ENCODE assay signal across 8 mouse cellular contexts in genomic region chrX:99291423-99291963, GRCm38 (mm10).
DNase-seq lines count a peak whose midpoint lies in the region; ATAC-seq and TF ChIP-seq lines count a peak whose summit lies in the region.

No protein-coding gene starts in this region.

- no peaks in the 10 kb centered on the region; the same call in 1 of the 2 replicates for H3K27me3 ChIP-seq in hindbrain, postnatal 0 days (ENCODE audit: insufficient read depth, low read length)
- H3K27me3 ChIP-seq in liver, embryonic 12.5 days (replicated peaks), result peaks cover 61% of the 10 kb centered on the region
- no peaks in the 10 kb centered on the region for H3K27me3 ChIP-seq in stomach, embryonic 14.5 days (ENCODE audit: control insufficient read depth, insufficient read depth, low read length)

- H3K4me3 ChIP-seq in gastrocnemius, adult 2 months, result no peak overlapping the region
- H3K4me3 ChIP-seq in hindbrain, postnatal 0 days (ENCODE audit: low read length), result no peak overlapping the region
- no peak overlapping the region for H3K4me3 ChIP-seq in liver, embryonic 12.5 days
- H3K4me3 ChIP-seq in stomach, embryonic 14.5 days (ENCODE audit: low read depth, low read length), result no peak overlapping the region

- intact Hi-C loops in gastrocnemius, adult 2 months (cut with DNase I), result loop anchor here (5.0 kb wide), 1 partner anchor 154 kb away; the partner anchor contains the start of gene Efnb1

- no peak for TF ChIP-seq CTCF in gastrocnemius, adult 2 months (IDR thresholded peaks at IDR 0.05)
- TF ChIP-seq CTCF in hindbrain, postnatal 0 days (IDR thresholded peaks at IDR 0.05; ENCODE audit: low read depth), result no peak

- no peaks in the 10 kb centered on the region for H3K4me1 ChIP-seq in hindbrain, postnatal 0 days (ENCODE audit: insufficient read depth, low read length)
- H3K4me1 ChIP-seq in liver, embryonic 12.5 days, result peaks cover 18% of the 10 kb centered on the region; the same call in 1 of the 2 replicates
- H3K4me1 ChIP-seq in stomach, embryonic 14.5 days (ENCODE audit: control insufficient read depth, insufficient read depth, low read length), result peaks cover 5% of the 10 kb centered on the region; the same call in 1 of the 2 replicates

- peak; percentile 15 to 40 for DNase-seq in cerebellum, postnatal 14 days
- no peak for DNase-seq in cerebellum, adult 8-10 months
- DNase-seq in gastrocnemius, adult 2 months, result peak; percentile 58
- peak; percentile 27 for DNase-seq in hindbrain, postnatal 0 days (ENCODE audit: low spot score)
- no peak for DNase-seq in right cerebral cortex, postnatal 10 days (ENCODE audit: low spot score in 2 of 2)
- no peak for DNase-seq in right cerebral cortex, postnatal 36 days (ENCODE audit: low spot score in 2 of 2)

- no peak overlapping the region for H3K4me2 ChIP-seq in hindbrain, postnatal 0 days (ENCODE audit: low read depth, low read length)
- H3K4me2 ChIP-seq in liver, embryonic 12.5 days, result no peak overlapping the region
- no peak overlapping the region for H3K4me2 ChIP-seq in stomach, embryonic 14.5 days (replicated peaks; ENCODE audit: low read depth, low read length)

- ATAC-seq in hindbrain, postnatal 0 days, result peak; percentile 43; the same call in 1 of the 2 replicates
- ATAC-seq in liver, embryonic 12.5 days, result peak; percentile 49
- ATAC-seq in stomach, embryonic 14.5 days (ENCODE audit: insufficient number of reproducible peaks, insufficient read depth, low FRiP score, low read depth), result peak; percentile 78

- H3K9me3 ChIP-seq in hindbrain, postnatal 0 days (ENCODE audit: low read length), result no peaks in the 10 kb centered on the region
- H3K9me3 ChIP-seq in liver, embryonic 12.5 days (replicated peaks), result no peaks in the 10 kb centered on the region
- no peaks in the 10 kb centered on the region for H3K9me3 ChIP-seq in stomach, embryonic 14.5 days (ENCODE audit: control insufficient read depth, low read depth, low read length)

- H3K9ac ChIP-seq in hindbrain, postnatal 0 days (replicated peaks; ENCODE audit: low read length), result no peak overlapping the region
- H3K9ac ChIP-seq in liver, embryonic 12.5 days, result no peak overlapping the region
- H3K9ac ChIP-seq in stomach, embryonic 14.5 days (replicated peaks; ENCODE audit: low read depth, low read length), result no peak overlapping the region

- peak overlapping the region; percentile 53 for H3K27ac ChIP-seq in gastrocnemius, adult 2 months
- H3K27ac ChIP-seq in hindbrain, postnatal 0 days, result no peak overlapping the region
- H3K27ac ChIP-seq in liver, embryonic 12.5 days, result 0 out of 2 replicates have a peak overlapping the region, but pooled peaks have one; percentile 4
- peak overlapping the region; percentile 55; the same call in 1 of the 2 replicates for H3K27ac ChIP-seq in stomach, embryonic 14.5 days (ENCODE audit: low read length)

- H3K36me3 ChIP-seq in hindbrain, postnatal 0 days (ENCODE audit: insufficient read depth, low read length), result no peaks in the 10 kb centered on the region
- H3K36me3 ChIP-seq in liver, embryonic 12.5 days, result no peaks in the 10 kb centered on the region
- no peaks in the 10 kb centered on the region for H3K36me3 ChIP-seq in stomach, embryonic 14.5 days (ENCODE audit: control insufficient read depth, insufficient read depth, low read length)

- 31% methylated on average over 8 of the region's 10 CpGs for WGBS in hindbrain, postnatal 0 days
- 55% methylated on average over 8 of the region's 10 CpGs for WGBS in liver, embryonic 12.5 days (ENCODE audit: insufficient replicate concordance)
- WGBS in stomach, embryonic 14.5 days, result 38% methylated on average over 9 of the region's 10 CpGs

Comparison
In these comparisons a context has a peak if more than half of its experiments do, and no peak if none do; other contexts are left out.
1. DNase-seq: peak in cerebellum, postnatal 14 days (2 of 2), gastrocnemius, adult 2 months (single experiment) and hindbrain, postnatal 0 days (single experiment); none in cerebellum, adult 8-10 months (single experiment), right cerebral cortex, postnatal 10 days (0 of 2) and right cerebral cortex, postnatal 36 days (0 of 2).
2. Peak in every context shown above with its lines, with median percentiles within 50 percentile points of each other: ATAC-seq.